Mouse (Mus musculus): ENCODE results near the gene Myo1d.
A peak's percentile ranks its signal among the peaks of the same experiment; 100 is the strongest.

Myo1d gene

GRCm38 (mm10) chr11:80550264-80550663 lies 229.6 kb downstream of the Myo1d start:
- peak in 1 of 2 experiments; percentile 34 for DNase-seq (ENCODE audit: low spot score in 2 of 2)

- DNase-seq (ENCODE audit: low spot score in 2 of 2): no peak
Measured at GRCm38 (mm10) chr11:80549854-80550253, 230.0 kb downstream of the Myo1d start.

GRCm38 (mm10) chr11:80546233-80546632 lies 233.6 kb downstream of the Myo1d start:
- DNase-seq (ENCODE audit: low spot score in 2 of 2): no peak

- DNase-seq (ENCODE audit: low spot score in 2 of 2): no peak
Measured at GRCm38 (mm10) chr11:80539056-80539455, 240.8 kb downstream of the Myo1d start.

GRCm38 (mm10) chr11:80532966-80533365 lies 246.9 kb downstream of the Myo1d start:
- DNase-seq (ENCODE audit: low spot score in 2 of 2): no peak

GRCm38 (mm10) chr11:80529149-80529548 lies 250.7 kb downstream of the Myo1d start:
- no peak for DNase-seq (ENCODE audit: low spot score in 2 of 2)

- DNase-seq (ENCODE audit: low spot score in 2 of 2): no peak
Measured at GRCm38 (mm10) chr11:80527697-80528096, 252.1 kb downstream of the Myo1d start.

GRCm38 (mm10) chr11:80524213-80524612 lies 255.6 kb downstream of the Myo1d start:
- DNase-seq (ENCODE audit: low spot score in 2 of 2): no peak

- DNase-seq (ENCODE audit: low spot score in 2 of 2): no peak
Measured at GRCm38 (mm10) chr11:80523410-80523809, 256.4 kb downstream of the Myo1d start.

GRCm38 (mm10) chr11:80522852-80523251 lies 257.0 kb downstream of the Myo1d start:
- DNase-seq (ENCODE audit: low spot score in 2 of 2): no peak

GRCm38 (mm10) chr11:80521148-80521547 lies 258.7 kb downstream of the Myo1d start:
- DNase-seq (ENCODE audit: low spot score in 2 of 2): no peak

GRCm38 (mm10) chr11:80518421-80519367 lies 261.1 kb downstream of the Myo1d start:
- peak in 1 of 2 experiments; percentile 62 for DNase-seq (ENCODE audit: low spot score in 2 of 2)

- no peak for DNase-seq (ENCODE audit: low spot score in 2 of 2)
Measured at GRCm38 (mm10) chr11:80515895-80516294, 263.9 kb downstream of the Myo1d start.

GRCm38 (mm10) chr11:80515346-80515745 lies 264.5 kb downstream of the Myo1d start:
- DNase-seq (ENCODE audit: low spot score in 2 of 2): no peak

- DNase-seq (ENCODE audit: low spot score in 2 of 2): no peak
Measured at GRCm38 (mm10) chr11:80513796-80514195, 266.0 kb downstream of the Myo1d start.

GRCm38 (mm10) chr11:80512313-80513056 lies 267.3 kb downstream of the Myo1d start:
- DNase-seq (ENCODE audit: low spot score in 2 of 2): no peak

GRCm38 (mm10) chr11:80510124-80510523 lies 269.7 kb downstream of the Myo1d start:
- DNase-seq (ENCODE audit: low spot score in 2 of 2): no peak

GRCm38 (mm10) chr11:80509176-80509506 lies 270.7 kb downstream of the Myo1d start:
- no peak for DNase-seq (ENCODE audit: low spot score in 2 of 2)

GRCm38 (mm10) chr11:80508361-80509175 lies 271.3 kb downstream of the Myo1d start:
- DNase-seq (ENCODE audit: low spot score in 2 of 2): no peak

GRCm38 (mm10) chr11:80507791-80508190 lies 272.0 kb downstream of the Myo1d start:
- DNase-seq (ENCODE audit: low spot score in 2 of 2): no peak

GRCm38 (mm10) chr11:80506483-80506882 lies 273.3 kb downstream of the Myo1d start:
- DNase-seq (ENCODE audit: low spot score in 2 of 2): no peak

- no peak for DNase-seq (ENCODE audit: low spot score in 2 of 2)
Measured at GRCm38 (mm10) chr11:80505581-80505980, 274.2 kb downstream of the Myo1d start.
